Comparison of ENCODE assay signal across 9 mouse cellular contexts in the genomic region with DNA sequence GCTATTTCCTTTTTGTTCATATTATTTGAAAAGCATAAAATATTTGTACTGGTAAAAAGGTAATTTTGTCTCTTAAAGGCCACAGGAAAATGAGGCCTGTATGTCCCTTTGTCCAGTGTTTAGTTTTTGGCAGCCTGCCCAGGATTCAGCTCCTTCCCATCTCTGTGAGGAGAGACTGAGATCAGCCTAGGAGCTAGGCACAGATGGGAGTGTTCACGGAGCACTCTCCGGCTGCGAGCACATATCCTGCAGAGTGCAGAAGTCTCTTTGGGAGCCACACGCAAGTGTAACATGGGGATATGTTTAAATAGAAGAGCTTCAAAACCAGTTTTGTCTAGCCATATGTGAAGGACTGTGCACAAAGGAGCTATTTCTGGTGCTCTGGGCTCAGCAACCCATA.
DNase-seq lines count a peak whose midpoint lies in the region; ATAC-seq and TF ChIP-seq lines count a peak whose summit lies in the region.
"Had no signal": no experiment of that assay in that cellular context is flagged by ENCODE, and none has a peak within 500 bp of the region (broad histone marks: within the 10 kb centered on the region; RNA-seq: fewer than 3 reads in every experiment).

No protein-coding gene starts in this region.

- WGBS in kidney, adult 2 months: 53% methylated on average over 4 of the region's 4 CpGs
- WGBS in kidney, embryonic 16.5 days: 65% methylated on average over 4 of the region's 4 CpGs
- 57% methylated on average over 4 of the region's 4 CpGs for WGBS in heart, embryonic 10.5 days
- WGBS in neural tube, embryonic 15.5 days: 19% methylated on average over 4 of the region's 4 CpGs

- DNase-seq in kidney, adult 2 months: peak; percentile 29
- DNase-seq in cerebellum, postnatal 36 days: peak; percentile 56 to 58
- peak; percentile 64 for DNase-seq in heart, embryonic 10.5 days (ENCODE audit: low spot score)
- DNase-seq in left cerebral cortex, postnatal 10 days (ENCODE audit: extremely low spot score in 1 of 2, low spot score in 2 of 2): peak; percentile 62 to 81
- DNase-seq in c-Kit-positive CD71-positive TER-119-positive erythroid progenitor cells, embryonic 14.5 days (ENCODE audit: low spot score): no peak

- H3K9ac ChIP-seq in kidney, embryonic 16.5 days (replicated peaks; ENCODE audit: low read length): no peak overlapping the region
- H3K9ac ChIP-seq in neural tube, embryonic 15.5 days (replicated peaks): no peak overlapping the region

- TF ChIP-seq POLR2A in kidney, adult 2 months (IDR thresholded peaks at IDR 0.05; ENCODE audit: low read depth, low read length): no peak

- H3K4me3 ChIP-seq in kidney, adult 2 months (ENCODE audit: insufficient read depth, low read depth, low read length): no peak overlapping the region
- no peak overlapping the region for H3K4me3 ChIP-seq in kidney, embryonic 16.5 days (ENCODE audit: low read length)
- no peak overlapping the region for H3K4me3 ChIP-seq in heart, embryonic 10.5 days
- H3K4me3 ChIP-seq in neural tube, embryonic 15.5 days (replicated peaks): no peak overlapping the region

- H3K4me2 ChIP-seq in kidney, embryonic 16.5 days (replicated peaks; ENCODE audit: low read depth, low read length): no peak overlapping the region
- H3K4me2 ChIP-seq in neural tube, embryonic 15.5 days: no peak overlapping the region

- H3K4me1 ChIP-seq in kidney, adult 2 months (ENCODE audit: control insufficient read depth, insufficient read depth, low read length): no peaks in the 10 kb centered on the region
- H3K4me1 ChIP-seq in kidney, embryonic 16.5 days (ENCODE audit: insufficient read depth, low read length): peaks cover 7% of the 10 kb centered on the region; the same call in 1 of the 2 replicates
- H3K4me1 ChIP-seq in heart, embryonic 10.5 days: peaks cover 26% of the 10 kb centered on the region
- peaks cover 57% of the 10 kb centered on the region for H3K4me1 ChIP-seq in neural tube, embryonic 15.5 days

- intact Hi-C loops in left cerebral cortex, postnatal 10 days (cut with DNase I): loop anchor here (10.0 kb wide), 1 partner anchor 168 kb away; no protein-coding TSS in a partner anchor

- H3K36me3 ChIP-seq in kidney, adult 2 months (ENCODE audit: control insufficient read depth, insufficient read depth, low read length): no peaks in the 10 kb centered on the region
- no peaks in the 10 kb centered on the region for H3K36me3 ChIP-seq in kidney, embryonic 16.5 days (ENCODE audit: insufficient read depth, low read length)
- H3K36me3 ChIP-seq in heart, embryonic 10.5 days: no peaks in the 10 kb centered on the region
- peaks cover 3% of the 10 kb centered on the region; the same call in 1 of the 2 replicates for H3K36me3 ChIP-seq in neural tube, embryonic 15.5 days

- no peaks in the 10 kb centered on the region for H3K27me3 ChIP-seq in kidney, adult 2 months (replicated peaks; ENCODE audit: control insufficient read depth, insufficient read depth, low read length)
- no peaks in the 10 kb centered on the region for H3K27me3 ChIP-seq in kidney, embryonic 16.5 days (ENCODE audit: insufficient read depth, low read length)
- H3K27me3 ChIP-seq in heart, embryonic 10.5 days (ENCODE audit: insufficient read depth, poor library complexity, severe bottlenecking): no peaks in the 10 kb centered on the region
- H3K27me3 ChIP-seq in neural tube, embryonic 15.5 days (replicated peaks): no peaks in the 10 kb centered on the region
- H3K27me3 ChIP-seq: CH12.LX had no signal

- no peak overlapping the region for H3K27ac ChIP-seq in kidney, adult 2 months (ENCODE audit: insufficient read depth, low read depth, low read length)
- H3K27ac ChIP-seq in kidney, embryonic 16.5 days (ENCODE audit: low read length): no peak overlapping the region
- no peak overlapping the region for H3K27ac ChIP-seq in heart, embryonic 10.5 days
- peak overlapping the region; percentile 76 for H3K27ac ChIP-seq in neural tube, embryonic 15.5 days (replicated peaks)

- no peak for TF ChIP-seq CTCF in kidney, adult 2 months (conservative IDR thresholded peaks at IDR 0.05; ENCODE audit: insufficient read depth, insufficient read length, low read depth, low read length)

- no peak for ATAC-seq in kidney, embryonic 16.5 days (ENCODE audit: low FRiP score, low TSS enrichment)
- no peak for ATAC-seq in neural tube, embryonic 15.5 days (ENCODE audit: low FRiP score)
- no peak for ATAC-seq in megakaryocyte, adult 5-6 weeks (ENCODE audit: poor library complexity, severe bottlenecking)

- no peaks in the 10 kb centered on the region for H3K9me3 ChIP-seq in kidney, embryonic 16.5 days (ENCODE audit: low read length)
- H3K9me3 ChIP-seq in heart, embryonic 10.5 days: no peaks in the 10 kb centered on the region
- no peaks in the 10 kb centered on the region for H3K9me3 ChIP-seq in neural tube, embryonic 15.5 days (replicated peaks)
